In genomic region chr17:24161466-24161865, GRCm38 (mm10) we compare ENCODE assay signal across 22 mouse cellular contexts. TPM values are rescaled to one million over a fixed set of nuclear protein-coding genes. Genes with fewer than 3 reads are reported as not detected.
DNase-seq lines count a peak whose midpoint lies in the region; ATAC-seq and TF ChIP-seq lines count a peak whose summit lies in the region.
"Had no signal": no experiment of that assay in that cellular context is flagged by ENCODE, and none has a peak within 500 bp of the region (broad histone marks: within the 10 kb centered on the region; RNA-seq: fewer than 3 reads in every experiment).

No protein-coding gene starts in this region.

- no peak for TF ChIP-seq CTCF in intestine, postnatal 0 days (IDR thresholded peaks at IDR 0.05; ENCODE audit: low read depth)

- peak; percentile 46 to 53 for DNase-seq in lung, adult 18-20 months
- DNase-seq in lung, postnatal 14 days = no peak
- peak; percentile 67 for DNase-seq in ZHBTc4 (ENCODE audit: low read depth, low spot score)
- peak; percentile 46 for DNase-seq in lung, postnatal 36 days
- no peak for DNase-seq in cerebellum, adult 11 months
- DNase-seq: adrenal gland, adult 8-10 months; cerebellum, adult 8-10 months; cerebellum, postnatal 25 days; gastrocnemius, postnatal 10 days; liver, embryonic 13.5 days; right cerebral cortex, postnatal 4 days; thymus, adult 2 months; thymus, postnatal 36 days had no signal

- H3K27me3 ChIP-seq in intestine, postnatal 0 days (replicated peaks; ENCODE audit: control insufficient read depth, insufficient read depth, low read length) = no peaks in the 10 kb centered on the region
- no peaks in the 10 kb centered on the region for H3K27me3 ChIP-seq in intestine, embryonic 15.5 days (replicated peaks)
- H3K27me3 ChIP-seq: forebrain, embryonic 13.5 days; limb, embryonic 13.5 days; liver, embryonic 13.5 days; midbrain, embryonic 12.5 days; neural tube, embryonic 13.5 days had no signal

- H3K36me3 ChIP-seq in intestine, postnatal 0 days (ENCODE audit: control insufficient read depth, insufficient read depth) = peaks cover 26% of the 10 kb centered on the region
- H3K36me3 ChIP-seq in intestine, embryonic 15.5 days = peaks cover 9% of the 10 kb centered on the region; the same call in 1 of the 2 replicates

- WGBS in intestine, postnatal 0 days = 79% methylated on average over 5 of the region's 5 CpGs
- 83% methylated on average over 5 of the region's 5 CpGs for WGBS in intestine, embryonic 15.5 days

- H3K4me3 ChIP-seq in intestine, postnatal 0 days (ENCODE audit: low read depth, low read length) = no peak overlapping the region
- no peak overlapping the region for H3K4me3 ChIP-seq in intestine, embryonic 15.5 days (replicated peaks)
- H3K4me3 ChIP-seq: forebrain, embryonic 13.5 days; layer of hippocampus, adult 2 months; limb, embryonic 13.5 days; midbrain, embryonic 12.5 days had no signal

- no peak overlapping the region for H3K27ac ChIP-seq in intestine, postnatal 0 days (ENCODE audit: low read depth, low read length)
- H3K27ac ChIP-seq in intestine, embryonic 15.5 days = no peak overlapping the region
- H3K27ac ChIP-seq: forebrain, embryonic 13.5 days; layer of hippocampus, adult 2 months; limb, embryonic 13.5 days; liver, embryonic 13.5 days; midbrain, embryonic 12.5 days; neural tube, embryonic 13.5 days had no signal

- H3K9ac ChIP-seq in intestine, postnatal 0 days (ENCODE audit: low read depth, low read length) = no peak overlapping the region
- H3K9ac ChIP-seq in intestine, embryonic 15.5 days = no peak overlapping the region
- H3K9ac ChIP-seq: forebrain, embryonic 13.5 days; limb, embryonic 13.5 days; midbrain, embryonic 12.5 days; neural tube, embryonic 13.5 days had no signal

- ATAC-seq in intestine, postnatal 0 days = no peak
- no peak for ATAC-seq in intestine, embryonic 15.5 days
- ATAC-seq in megakaryocyte-erythroid progenitor cell, adult 5-6 weeks (replicated peaks; ENCODE audit: low FRiP score, low TSS enrichment, poor library complexity, severe bottlenecking) = no peak
- ATAC-seq: forebrain, embryonic 13.5 days; hindbrain, embryonic 16.5 days had no signal

- no peaks in the 10 kb centered on the region for H3K9me3 ChIP-seq in intestine, postnatal 0 days (ENCODE audit: control insufficient read depth)
- H3K9me3 ChIP-seq in intestine, embryonic 15.5 days = no peaks in the 10 kb centered on the region
- H3K9me3 ChIP-seq: forebrain, embryonic 13.5 days; limb, embryonic 13.5 days; liver, embryonic 13.5 days; midbrain, embryonic 12.5 days; neural tube, embryonic 13.5 days had no signal

- 0 out of 2 replicates have a peak overlapping the region, but pooled peaks have one; percentile 94 for H3K4me2 ChIP-seq in intestine, postnatal 0 days (replicated peaks; ENCODE audit: low read depth)
- H3K4me2 ChIP-seq in intestine, embryonic 15.5 days (replicated peaks) = no peak overlapping the region
- H3K4me2 ChIP-seq: forebrain, embryonic 13.5 days; midbrain, embryonic 12.5 days; neural tube, embryonic 13.5 days had no signal

- 0 out of 2 replicates have a peak, but pooled peaks cover 4% of the 10 kb centered on the region for H3K4me1 ChIP-seq in intestine, postnatal 0 days (replicated peaks; ENCODE audit: control insufficient read depth, insufficient read depth, low read length)
- H3K4me1 ChIP-seq in intestine, embryonic 15.5 days (replicated peaks) = peaks cover 16% of the 10 kb centered on the region

RNA-seq across cellular contexts. Expression of gene Amdhd2, which starts 2.1 kb away (rescaled TPM):
- polyA plus RNA-seq in intestine, postnatal 0 days (2015; fragmentation: Nextera tagmentation; extraction: Ambion mirVana) = 159 and 172 TPM in 2 replicates
- 34.3 and 43.5 TPM in 2 replicates for polyA plus RNA-seq in intestine, embryonic 15.5 days (2015; fragmentation: Nextera tagmentation; extraction: Ambion mirVana)
- total RNA-seq in megakaryocyte-erythroid progenitor cell, adult 5-6 weeks (2014; fragmentation: Nextera tagmentation) = 50.8 and 51.8 TPM in 2 replicates
- 13.1 and 19.8 TPM in 2 replicates for total RNA-seq in megakaryocyte-erythroid progenitor cell, adult 5-6 weeks (2017)

RNA-seq across cellular contexts. Expression of gene Atp6v0c, which starts 8.0 kb away (rescaled TPM):
- 1,362 and 1,364 TPM in 2 replicates for polyA plus RNA-seq in intestine, postnatal 0 days (2015; fragmentation: Nextera tagmentation; extraction: Ambion mirVana)
- polyA plus RNA-seq in intestine, embryonic 15.5 days (2015; fragmentation: Nextera tagmentation; extraction: Ambion mirVana) = 572 and 634 TPM in 2 replicates
- 222 and 224 TPM in 2 replicates for total RNA-seq in megakaryocyte-erythroid progenitor cell, adult 5-6 weeks (2014; fragmentation: Nextera tagmentation)
- total RNA-seq in megakaryocyte-erythroid progenitor cell, adult 5-6 weeks (2017) = 72.2 and 95.8 TPM in 2 replicates

RNA-seq across cellular contexts. Expression of gene Pdpk1, which starts 10.7 kb away (rescaled TPM):
- 24.7 and 28.4 TPM in 2 replicates for polyA plus RNA-seq in intestine, postnatal 0 days (2015; fragmentation: Nextera tagmentation; extraction: Ambion mirVana)
- polyA plus RNA-seq in intestine, embryonic 15.5 days (2015; fragmentation: Nextera tagmentation; extraction: Ambion mirVana) = 35.8 and 36.0 TPM in 2 replicates
- total RNA-seq in megakaryocyte-erythroid progenitor cell, adult 5-6 weeks (2014; fragmentation: Nextera tagmentation) = 47.0 and 48.0 TPM in 2 replicates
- 34.4 and 37.7 TPM in 2 replicates for total RNA-seq in megakaryocyte-erythroid progenitor cell, adult 5-6 weeks (2017)

RNA-seq across cellular contexts. Expression of gene Tbc1d24, which starts 43.9 kb away (rescaled TPM):
- 3.1 and 3.4 TPM in 2 replicates for polyA plus RNA-seq in intestine, postnatal 0 days (2015; fragmentation: Nextera tagmentation; extraction: Ambion mirVana)
- 4.7 and 5.9 TPM in 2 replicates for polyA plus RNA-seq in intestine, embryonic 15.5 days (2015; fragmentation: Nextera tagmentation; extraction: Ambion mirVana)
- 32.2 and 45.2 TPM in 2 replicates for total RNA-seq in megakaryocyte-erythroid progenitor cell, adult 5-6 weeks (2014; fragmentation: Nextera tagmentation)
- total RNA-seq in megakaryocyte-erythroid progenitor cell, adult 5-6 weeks (2017) = 6.0 and 6.6 TPM in 2 replicates

RNA-seq across cellular contexts. Expression of gene Ntn3, which starts 47.9 kb away (rescaled TPM):
- polyA plus RNA-seq in intestine, postnatal 0 days (2015; fragmentation: Nextera tagmentation; extraction: Ambion mirVana) = 2.0 and 2.1 TPM in 2 replicates
- 5.9 and 6.2 TPM in 2 replicates for polyA plus RNA-seq in intestine, embryonic 15.5 days (2015; fragmentation: Nextera tagmentation; extraction: Ambion mirVana)
- total RNA-seq in megakaryocyte-erythroid progenitor cell, adult 5-6 weeks (2014; fragmentation: Nextera tagmentation) = 0.92 TPM in 2 replicates
- total RNA-seq in megakaryocyte-erythroid progenitor cell, adult 5-6 weeks (2017) = 0.19 and 0.38 TPM in 2 replicates

Comparison
In these comparisons a context has a peak if more than half of its experiments do, and no peak if none do; other contexts are left out.
1. DNase-seq: peak in lung, adult 18-20 months (2 of 2), ZHBTc4 (single experiment) and lung, postnatal 36 days (single experiment); none in lung, postnatal 14 days (single experiment) and cerebellum, adult 11 months (single experiment).